Mouse (Mus musculus): ENCODE measurements around the gene Nrxn1.

Gene Nrxn1

DNA sequence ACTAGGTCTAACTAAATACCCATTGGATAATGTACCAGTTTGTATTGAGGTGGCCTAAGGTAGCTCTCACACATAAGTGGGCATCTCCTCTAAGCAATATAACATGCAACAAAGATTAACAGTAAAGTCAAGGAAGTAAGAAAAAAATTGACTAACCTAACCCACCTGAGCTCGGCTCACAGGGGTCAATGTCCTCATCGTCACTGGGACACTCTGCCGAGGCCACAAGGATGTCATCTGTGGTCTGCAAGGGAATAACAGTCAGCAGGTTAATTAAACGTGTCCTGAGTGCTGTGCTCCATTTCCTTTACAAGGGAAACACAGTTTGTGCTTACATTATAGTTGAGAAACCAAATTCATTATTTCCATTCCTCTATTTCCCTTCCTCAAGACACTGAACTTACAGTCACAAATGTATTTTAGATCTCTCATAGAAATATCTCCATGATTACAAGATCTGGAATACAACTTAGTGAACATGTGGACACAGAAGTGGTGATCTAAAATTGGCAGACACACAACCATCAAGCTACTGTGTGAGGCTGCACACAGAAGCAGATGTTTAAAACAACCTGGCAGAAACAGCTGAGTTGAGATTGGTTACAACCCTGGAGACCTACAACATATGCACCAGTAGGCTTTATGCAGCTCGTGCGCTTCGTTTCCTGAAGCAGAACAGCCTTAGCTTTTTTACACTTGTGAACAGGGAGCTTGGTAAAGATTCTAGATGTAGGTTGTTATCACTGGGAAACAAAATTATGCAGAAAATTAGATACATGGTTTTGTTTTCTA lies 1033.4 kb downstream of the Nrxn1 start:
- no peak for DNase-seq

DNA sequence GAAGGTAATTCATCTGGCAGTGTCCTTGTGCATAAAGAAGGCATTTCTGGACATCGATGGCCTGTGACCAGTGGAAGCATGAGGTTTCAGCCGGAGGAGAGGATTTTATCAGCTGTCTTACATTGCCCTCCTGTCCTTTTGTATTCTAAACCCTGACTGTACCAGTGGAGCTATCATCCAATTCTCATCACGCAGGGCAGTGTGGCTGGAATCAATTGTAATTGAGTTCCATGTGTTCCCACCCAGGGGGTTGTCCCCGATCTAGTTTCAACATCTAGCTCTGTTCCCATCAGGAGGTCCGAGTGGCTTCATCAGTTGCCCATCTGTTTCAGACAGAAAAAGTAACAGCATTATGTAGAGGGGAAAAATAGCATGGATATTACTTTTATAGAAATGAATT lies 1038.6 kb downstream of the Nrxn1 start:
- no peak for DNase-seq

DNA sequence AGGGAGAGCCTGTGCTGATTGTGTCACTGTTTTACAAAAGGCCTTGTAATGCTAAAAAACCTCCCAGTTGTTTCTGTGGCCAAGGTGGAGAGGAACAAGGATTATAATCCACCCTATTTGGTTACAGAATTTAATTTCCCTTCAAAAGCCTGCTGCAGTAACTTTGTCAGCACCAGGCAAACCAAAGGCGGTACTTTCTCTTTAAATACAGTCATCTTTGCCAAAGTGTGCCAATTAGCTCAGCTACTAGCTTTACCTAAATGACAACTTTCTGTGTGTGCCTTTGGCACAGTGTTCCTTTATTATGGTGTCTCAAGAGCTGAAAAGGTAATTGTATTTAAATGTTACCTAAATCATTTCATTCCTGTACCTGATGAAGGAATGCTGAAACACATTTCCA lies 1053.6 kb downstream of the Nrxn1 start:
- DNase-seq: no peak

DNA sequence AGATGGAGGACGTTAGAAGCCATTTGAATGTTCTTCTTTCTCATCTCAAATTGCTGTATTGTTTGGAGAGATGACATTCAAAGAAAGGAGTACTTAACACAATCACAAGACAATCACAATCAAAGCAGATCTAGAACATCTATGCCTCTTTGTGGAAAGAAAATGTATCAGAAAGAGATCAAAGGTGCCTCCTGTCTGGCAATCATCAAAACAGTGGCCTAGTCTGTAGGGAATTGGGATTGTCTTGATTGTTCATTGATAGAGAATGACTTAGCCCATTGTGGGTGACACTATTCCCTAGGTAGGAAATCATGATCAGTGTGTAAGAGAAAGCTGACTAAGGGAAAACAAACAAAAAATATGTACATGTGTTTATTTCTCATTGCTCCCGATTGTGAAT lies 1060.5 kb downstream of the Nrxn1 start:
- DNase-seq: no peak

DNA sequence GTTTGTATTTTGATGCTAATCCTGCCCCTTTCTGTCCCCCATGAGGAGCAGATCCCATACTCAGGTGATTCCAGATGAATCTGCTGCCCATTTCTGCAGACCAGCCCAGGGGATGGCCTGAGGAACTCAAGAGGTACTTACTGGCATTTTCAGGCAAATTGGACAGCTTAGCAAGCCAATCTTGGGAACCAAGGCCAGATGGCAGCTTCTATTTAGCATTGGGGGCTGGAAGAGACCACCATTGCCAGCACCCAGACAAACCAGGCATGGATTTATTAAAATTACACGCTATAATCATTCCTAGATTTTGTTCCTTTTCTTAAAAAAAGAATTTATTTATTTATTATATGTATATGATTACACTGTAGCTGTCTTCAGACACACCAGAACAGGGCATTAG lies 1076.2 kb downstream of the Nrxn1 start:
- no peak for DNase-seq

DNA sequence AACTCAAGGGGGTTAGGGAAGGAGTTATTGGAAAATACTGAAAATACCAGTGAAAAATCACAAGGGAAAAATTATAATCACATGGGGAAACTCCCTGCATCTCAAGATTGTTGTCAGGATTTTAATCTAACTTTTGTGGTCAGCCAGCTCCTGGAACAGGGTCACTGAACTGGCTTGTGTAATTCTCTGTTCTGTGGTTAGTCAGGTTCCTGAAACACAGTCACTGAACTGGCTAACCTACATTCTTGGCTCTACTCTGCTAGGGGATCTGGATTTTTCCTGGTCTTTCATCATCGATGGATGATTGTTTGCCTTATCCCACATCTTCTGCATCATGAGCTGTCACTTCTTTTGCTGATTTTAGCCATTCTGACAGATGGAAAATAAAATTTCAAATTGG lies 1081.1 kb downstream of the Nrxn1 start:
- no peak for DNase-seq

DNA sequence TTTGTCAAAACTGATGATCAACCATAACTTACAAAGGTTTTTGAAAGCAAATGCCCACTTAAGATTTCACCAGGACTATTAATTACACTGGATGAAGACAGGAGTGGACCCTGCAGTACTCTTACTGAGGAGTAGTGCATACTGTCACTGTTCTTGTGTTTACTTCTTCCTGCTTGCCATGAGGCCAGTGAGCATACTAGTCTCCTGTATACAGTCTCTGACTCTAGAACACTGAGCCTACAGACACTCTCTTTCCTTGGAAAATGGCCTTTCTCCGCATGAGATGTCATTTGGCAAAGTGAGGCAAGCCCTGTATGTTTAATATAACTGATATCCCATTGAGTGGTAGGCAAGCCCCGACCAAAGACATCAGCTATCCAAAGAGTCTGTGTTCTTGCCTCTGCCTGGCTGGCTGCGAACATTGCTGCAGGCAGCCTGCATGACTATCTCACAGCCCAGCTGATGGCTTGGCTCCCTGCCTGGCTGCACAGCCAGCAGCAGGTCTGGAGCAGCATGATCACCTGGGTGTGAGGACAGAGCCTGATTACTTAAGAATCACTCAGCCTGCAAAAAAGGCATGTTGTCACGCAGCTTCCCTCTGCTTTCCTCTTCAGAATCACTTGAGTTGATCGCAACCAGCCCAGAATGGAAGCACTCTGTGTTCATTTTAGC lies 1085.3 kb downstream of the Nrxn1 start:
- DNase-seq: peak in 1 of 2 experiments; percentile 28

DNA sequence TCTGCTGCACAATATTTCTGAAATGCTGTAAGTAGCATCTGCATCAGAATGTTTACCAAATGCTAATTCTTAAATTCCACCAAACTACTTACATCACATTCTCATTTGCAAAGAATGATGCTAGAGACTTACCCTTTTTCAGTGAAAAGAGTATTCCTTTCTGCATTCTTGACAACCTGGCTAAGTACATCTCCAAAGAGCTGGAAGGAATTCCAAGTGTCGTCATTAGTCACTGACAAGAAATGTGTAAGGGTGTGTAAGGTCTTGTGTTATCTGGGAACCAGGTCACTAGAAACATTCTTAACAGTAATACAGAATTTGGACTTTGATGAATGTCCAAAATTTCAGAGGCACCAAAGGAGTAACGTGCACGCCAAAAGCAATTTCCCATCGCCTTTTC lies 1102.2 kb downstream of the Nrxn1 start:
- no peak for DNase-seq
